Mouse (Mus musculus) heart, embryonic 12.5 days (tissue): ENCODE measurements around the gene Ano10. TPM values are rescaled to one million over a fixed set of nuclear protein-coding genes. Genes with fewer than 3 reads are reported as not detected.
A peak's percentile ranks its signal among the peaks of the same experiment; 100 is the strongest.

Experiments used
- ATAC-seq: fragments of 200-750 bp; cut with Nextera tagmentation; 2 replicates; pipeline ENCODE4 v1.8.0; 2017; ENCODE audit warnings: moderate TSS enrichment, moderate library complexity; ENCODE audit not compliant: insufficient number of reproducible peaks, low FRiP score
- H3K27ac ChIP-seq: fragments of 300-500 bp; sonication (generic); 2 replicates; pipeline ENCODE4 v1.5.1; 2016; ENCODE audit warnings: mild to moderate bottlenecking, moderate library complexity; ENCODE audit not compliant: poor library complexity, severe bottlenecking
- H3K27me3 ChIP-seq: fragments of 300-500 bp; sonication (generic); replicated peaks from 2 replicates; pipeline ENCODE4 v1.6.1; 2016; ENCODE audit warnings: mild to moderate bottlenecking, moderate library complexity
- H3K36me3 ChIP-seq: fragments of 300-500 bp; sonication (generic); 2 replicates; pipeline ENCODE4 v1.6.1; 2016; ENCODE audit warnings: mild to moderate bottlenecking, moderate library complexity
- H3K4me1 ChIP-seq: fragments of 300-500 bp; sonication (generic); replicated peaks from 2 replicates; pipeline ENCODE4 v1.6.1; 2016; ENCODE audit warnings: mild to moderate bottlenecking
- H3K4me2 ChIP-seq: fragments of 300-500 bp; sonication (generic); 2 replicates; pipeline ENCODE4 v1.6.1; 2016; ENCODE audit warnings: mild to moderate bottlenecking, moderate library complexity
- H3K4me3 ChIP-seq: fragments of 300-500 bp; sonication (generic); 2 replicates; pipeline ENCODE4 v1.5.1; 2016; ENCODE audit warnings: mild to moderate bottlenecking
- H3K9ac ChIP-seq: fragments of 300-500 bp; sonication (generic); 2 replicates; pipeline ENCODE4 v1.6.1; 2016; ENCODE audit warnings: mild to moderate bottlenecking, moderate library complexity
- H3K9me3 ChIP-seq: fragments of 300-500 bp; sonication (generic); replicated peaks from 2 replicates; pipeline ENCODE4 v1.6.1; 2016; ENCODE audit warnings: mild to moderate bottlenecking, moderate library complexity
- WGBS: fragments of 180-500 bp; shearing (Covaris S2); methylation state at CpG from one replicate; pipeline ENCODE4 v1.1.7; 2016; 5-methylcytosine and 5-hydroxymethylcytosine counted together
- polyA plus RNA-seq: library from polyadenylated mRNA; unstranded; fragments of >200 nt; fragmentation: Nextera tagmentation; extraction: Ambion mirVana; gene quantifications from 2 replicates; pipeline ENCODE4 v1.2.1, GENCODE M21; 2016

Gene Ano10
- 30.5 and 34.7 TPM in 2 replicates for polyA plus RNA-seq

- H3K4me2 ChIP-seq = peak within 1 kb of the TSS; percentile 66
- H3K27ac ChIP-seq = peak within 1 kb of the TSS; percentile 46; the same call in 1 of the 2 replicates
- peak within 1 kb of the TSS; percentile 79 for H3K9ac ChIP-seq
- no peaks in the 10 kb centered on the region for H3K36me3 ChIP-seq
- H3K4me1 ChIP-seq = peaks cover 6% of the 10 kb centered on the region
- no peaks in the 10 kb centered on the region for H3K9me3 ChIP-seq
- under 1% methylated on average over 51 of the region's 51 CpGs for WGBS
- H3K27me3 ChIP-seq = no peaks in the 10 kb centered on the region
- ATAC-seq = peak; percentile 97
- peak within 1 kb of the TSS; percentile 70 for H3K4me3 ChIP-seq
Measured at GRCm38 (mm10) chr9:122294242-122294881, at the start of gene Ano10. Ano10 (minus strand) TSS chr9:122294423.

GRCm38 (mm10) chr9:122343399-122343798 lies 49.2 kb upstream of the Ano10 start:
- H3K9me3 ChIP-seq = no peaks in the 10 kb centered on the region
- H3K27ac ChIP-seq = no peak overlapping the region
- H3K9ac ChIP-seq = no peak overlapping the region
- H3K4me1 ChIP-seq = no peaks in the 10 kb centered on the region
- ATAC-seq = no peak
- H3K27me3 ChIP-seq = no peaks in the 10 kb centered on the region; the same call in 1 of the 2 replicates
- no peak overlapping the region for H3K4me2 ChIP-seq
- no peak overlapping the region for H3K4me3 ChIP-seq
- H3K36me3 ChIP-seq = no peaks in the 10 kb centered on the region
- 72% methylated on average over 7 of the region's 7 CpGs for WGBS

GRCm38 (mm10) chr9:122339972-122340371 lies 45.7 kb upstream of the Ano10 start:
- no peak for ATAC-seq

GRCm38 (mm10) chr9:122337510-122337931 lies 43.3 kb upstream of the Ano10 start:
- 42% methylated on average over 8 of the region's 8 CpGs for WGBS
- Histone ChIP-seq H3K27ac (no peak overlapping the region), H3K4me1 (no peaks in the 10 kb centered on the region), H3K27me3 (no peaks in the 10 kb centered on the region), H3K9me3 (no peaks in the 10 kb centered on the region), H3K4me3 (no peak overlapping the region), H3K9ac (no peak overlapping the region), H3K36me3 (no peaks in the 10 kb centered on the region), H3K4me2 (no peak overlapping the region)
- ATAC-seq = no peak

More at GRCm38 (mm10) chr9:122339972-122340371, 45.7 kb upstream of the Ano10 start:
- Histone ChIP-seq H3K9ac (no peak overlapping the region), H3K4me3 (no peak overlapping the region), H3K9me3 (no peaks in the 10 kb centered on the region), H3K27me3 (no peaks in the 10 kb centered on the region; the same call in 1 of the 2 replicates), H3K4me1 (no peaks in the 10 kb centered on the region), H3K36me3 (no peaks in the 10 kb centered on the region), H3K4me2 (no peak overlapping the region), H3K27ac (no peak overlapping the region)
- WGBS = 47% methylated on average over 5 of the region's 5 CpGs

GRCm38 (mm10) chr9:122336677-122337076 lies 42.5 kb upstream of the Ano10 start:
- H3K9ac ChIP-seq = no peak overlapping the region
- H3K4me3 ChIP-seq = no peak overlapping the region
- H3K4me1 ChIP-seq = no peaks in the 10 kb centered on the region
- H3K27ac ChIP-seq = no peak overlapping the region
- no peak for ATAC-seq
- WGBS = 60% methylated on average over 2 of the region's 2 CpGs
- no peaks in the 10 kb centered on the region for H3K36me3 ChIP-seq
- no peak overlapping the region for H3K4me2 ChIP-seq
- no peaks in the 10 kb centered on the region for H3K9me3 ChIP-seq
- H3K27me3 ChIP-seq = no peaks in the 10 kb centered on the region

GRCm38 (mm10) chr9:122328199-122328598 lies 34.0 kb upstream of the Ano10 start:
- 65% methylated on average over 3 of the region's 3 CpGs for WGBS
- no peak for ATAC-seq

DNA sequence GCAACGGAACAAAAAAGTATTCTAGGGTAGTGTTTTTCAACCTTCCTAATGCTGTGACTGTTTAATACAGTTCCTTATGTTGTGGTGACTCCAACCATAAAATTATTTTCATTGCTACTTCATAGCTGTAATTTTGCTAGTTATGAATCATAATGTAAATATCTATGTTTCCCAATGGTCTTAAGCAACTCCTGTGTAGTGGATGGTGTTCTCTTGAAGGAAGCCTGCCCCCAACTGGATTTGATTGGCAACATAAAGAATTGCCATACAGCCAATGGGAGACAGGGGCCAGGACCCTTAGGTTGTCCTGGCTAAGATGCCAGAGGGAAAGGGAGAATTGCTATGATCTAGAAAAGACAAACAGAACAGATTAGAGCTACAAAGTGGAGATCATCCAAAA lies 31.8 kb upstream of the Ano10 start:
- no peak overlapping the region for H3K9ac ChIP-seq
- WGBS = 93% methylated on average over 1 of the region's 1 CpGs
- no peak overlapping the region for H3K27ac ChIP-seq
- no peak overlapping the region for H3K4me3 ChIP-seq
- ATAC-seq = no peak
- H3K36me3 ChIP-seq = no peaks in the 10 kb centered on the region
- H3K27me3 ChIP-seq = no peaks in the 10 kb centered on the region
- no peak overlapping the region for H3K4me2 ChIP-seq
- H3K9me3 ChIP-seq = no peaks in the 10 kb centered on the region
- H3K4me1 ChIP-seq = no peaks in the 10 kb centered on the region

More at GRCm38 (mm10) chr9:122328199-122328598, 34.0 kb upstream of the Ano10 start:
- no peaks in the 10 kb centered on the region for H3K36me3 ChIP-seq
- no peaks in the 10 kb centered on the region for H3K4me1 ChIP-seq
- H3K4me3 ChIP-seq = no peak overlapping the region
- H3K27me3 ChIP-seq = no peaks in the 10 kb centered on the region
- H3K9ac ChIP-seq = no peak overlapping the region
- no peak overlapping the region for H3K4me2 ChIP-seq
- H3K9me3 ChIP-seq = no peaks in the 10 kb centered on the region
- H3K27ac ChIP-seq = no peak overlapping the region

GRCm38 (mm10) chr9:122322356-122322755 lies 28.1 kb upstream of the Ano10 start:
- H3K4me2 ChIP-seq = no peak overlapping the region
- no peaks in the 10 kb centered on the region for H3K4me1 ChIP-seq
- H3K36me3 ChIP-seq = no peaks in the 10 kb centered on the region
- no peak overlapping the region for H3K4me3 ChIP-seq
- H3K9me3 ChIP-seq = no peaks in the 10 kb centered on the region
- ATAC-seq = no peak
- no peaks in the 10 kb centered on the region for H3K27me3 ChIP-seq
- H3K27ac ChIP-seq = no peak overlapping the region
- H3K9ac ChIP-seq = no peak overlapping the region
- 67% methylated on average over 3 of the region's 3 CpGs for WGBS

DNA sequence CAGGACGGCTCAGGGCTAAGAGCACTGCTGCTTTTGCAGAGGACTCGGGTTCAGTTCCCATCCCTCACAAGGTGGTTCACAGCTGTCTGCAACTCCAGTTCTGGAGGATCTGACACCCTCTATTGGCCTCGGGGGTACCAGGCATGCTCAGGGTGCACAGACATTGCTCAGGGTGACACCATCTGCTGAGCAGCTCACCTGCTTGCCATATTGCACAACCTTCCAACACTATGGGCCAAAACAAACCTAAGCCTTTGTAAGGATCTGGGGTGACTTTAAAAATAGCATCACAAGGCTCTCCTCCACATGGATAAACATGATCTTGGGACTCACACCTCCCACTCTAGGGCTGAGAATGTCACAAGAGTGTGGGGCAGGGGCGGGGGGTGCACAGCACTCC lies 26.4 kb upstream of the Ano10 start:
- no peaks in the 10 kb centered on the region for H3K27me3 ChIP-seq
- no peak overlapping the region for H3K4me3 ChIP-seq
- no peak overlapping the region for H3K27ac ChIP-seq
- H3K9ac ChIP-seq = no peak overlapping the region
- no peaks in the 10 kb centered on the region for H3K9me3 ChIP-seq
- no peaks in the 10 kb centered on the region for H3K4me1 ChIP-seq
- ATAC-seq = no peak
- no peaks in the 10 kb centered on the region for H3K36me3 ChIP-seq
- WGBS = 81% methylated on average over 4 of the region's 4 CpGs
- H3K4me2 ChIP-seq = no peak overlapping the region

- H3K36me3 ChIP-seq = no peaks in the 10 kb centered on the region
- no peaks in the 10 kb centered on the region for H3K9me3 ChIP-seq
- no peak overlapping the region for H3K27ac ChIP-seq
- H3K4me1 ChIP-seq = no peaks in the 10 kb centered on the region
- H3K27me3 ChIP-seq = no peaks in the 10 kb centered on the region
- ATAC-seq = no peak
- no peak overlapping the region for H3K4me3 ChIP-seq
- no peak overlapping the region for H3K4me2 ChIP-seq
- no peak overlapping the region for H3K9ac ChIP-seq
- 62% methylated on average over 7 of the region's 7 CpGs for WGBS
Measured at GRCm38 (mm10) chr9:122316562-122316961, 22.3 kb upstream of the Ano10 start.

DNA sequence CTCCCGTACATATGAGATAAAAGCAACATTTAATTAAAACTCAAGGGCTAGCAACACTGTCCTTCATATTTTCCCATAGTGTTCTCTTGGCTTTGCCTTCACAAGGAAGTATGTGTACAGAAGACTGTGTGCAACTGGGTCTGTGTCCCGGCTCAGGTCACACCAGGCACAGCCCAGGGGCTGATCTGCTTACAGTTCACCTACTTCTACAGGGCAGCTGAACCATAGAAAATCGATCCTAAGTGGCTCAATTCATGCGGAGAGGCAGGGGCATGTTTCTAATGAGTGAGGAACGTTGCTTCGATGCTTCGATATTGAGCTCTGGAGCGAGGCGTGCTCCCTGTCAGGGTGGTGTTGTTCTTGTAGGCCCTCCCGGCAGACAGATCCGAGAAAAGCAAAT lies 21.3 kb upstream of the Ano10 start:
- Histone ChIP-seq H3K27ac (no peak overlapping the region), H3K9ac (no peak overlapping the region), H3K4me2 (no peak overlapping the region), H3K4me3 (no peak overlapping the region), H3K9me3 (no peaks in the 10 kb centered on the region), H3K27me3 (no peaks in the 10 kb centered on the region), H3K36me3 (no peaks in the 10 kb centered on the region), H3K4me1 (no peaks in the 10 kb centered on the region)
- WGBS = 81% methylated on average over 11 of the region's 11 CpGs
- ATAC-seq = no peak

DNA sequence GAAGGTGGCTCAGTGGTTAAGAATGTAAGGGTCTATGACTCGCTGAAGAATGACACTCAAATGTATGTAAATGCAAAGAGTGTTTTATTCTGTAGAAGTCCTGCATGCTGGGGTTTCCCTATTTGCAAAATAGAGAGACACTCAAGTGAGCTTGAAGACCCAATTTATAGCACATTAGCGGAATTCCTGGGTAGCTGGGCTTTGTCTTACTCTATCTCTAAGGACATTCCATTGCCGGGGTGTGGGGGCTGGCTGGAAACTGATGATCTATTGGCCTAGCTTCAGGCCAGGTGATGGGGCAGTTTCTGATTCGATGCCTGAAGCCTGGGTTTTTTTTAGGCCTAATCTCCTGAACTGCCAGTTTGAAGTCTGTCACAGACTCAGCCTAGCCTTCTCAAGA lies 20.7 kb upstream of the Ano10 start:
- WGBS = 44% methylated on average over 4 of the region's 4 CpGs
- H3K9ac ChIP-seq = no peak overlapping the region
- H3K4me1 ChIP-seq = no peaks in the 10 kb centered on the region
- no peaks in the 10 kb centered on the region for H3K27me3 ChIP-seq
- no peak overlapping the region for H3K27ac ChIP-seq
- no peak overlapping the region for H3K4me3 ChIP-seq
- H3K36me3 ChIP-seq = no peaks in the 10 kb centered on the region
- H3K4me2 ChIP-seq = no peak overlapping the region
- H3K9me3 ChIP-seq = no peaks in the 10 kb centered on the region
- no peak for ATAC-seq
